Comparison of ENCODE assay signal across 8 mouse cellular contexts in genomic region chr9:21161209-21161909, GRCm38 (mm10). TPM values are rescaled to one million over a fixed set of nuclear protein-coding genes. Genes with fewer than 3 reads are reported as not detected.
DNase-seq lines count a peak whose midpoint lies in the region; ATAC-seq lines count a peak whose summit lies in the region.

No protein-coding gene starts in this region.

- H3K4me2 ChIP-seq in forebrain, embryonic 11.5 days (ENCODE audit: low read depth, low read length, severe bottlenecking) = peak overlapping the region; percentile 52
- H3K4me2 ChIP-seq in heart, embryonic 16.5 days (ENCODE audit: low read depth, low read length) = peak overlapping the region; percentile 90
- H3K4me2 ChIP-seq in liver, embryonic 15.5 days = peak overlapping the region; percentile 93
- H3K4me2 ChIP-seq in neural tube, embryonic 11.5 days (ENCODE audit: low read depth) = peak overlapping the region; percentile 70
- H3K4me2 ChIP-seq in stomach, embryonic 16.5 days (ENCODE audit: low read depth, low read length) = peak overlapping the region; percentile 67

- DNase-seq in CD4-positive, CD25-positive, alpha-beta regulatory T cell, adult 2 months (ENCODE audit: low read depth, low spot score) = peak; percentile 98
- DNase-seq in c-Kit-positive CD71-negative TER-119-negative erythroid progenitor cells, embryonic 14.5 days (ENCODE audit: low read depth) = peak; percentile 71
- DNase-seq in forebrain, embryonic 11.5 days (ENCODE audit: low spot score) = peak; percentile 95
- peak; percentile 84 to 91 for DNase-seq in kidney, postnatal 36 days
- peak; percentile 88 for DNase-seq in neural tube, embryonic 11.5 days (ENCODE audit: low spot score)

- H3K4me3 ChIP-seq in forebrain, embryonic 11.5 days (ENCODE audit: low read depth, low read length) = peak overlapping the region; percentile 35
- peak overlapping the region; percentile 78 for H3K4me3 ChIP-seq in heart, embryonic 16.5 days (ENCODE audit: low read length)
- peak overlapping the region; percentile 65 for H3K4me3 ChIP-seq in liver, embryonic 15.5 days (replicated peaks)
- H3K4me3 ChIP-seq in neural tube, embryonic 11.5 days (ENCODE audit: low read depth, low read length) = peak overlapping the region; percentile 45
- H3K4me3 ChIP-seq in stomach, embryonic 16.5 days (replicated peaks; ENCODE audit: low read length) = peak overlapping the region; percentile 65

- ATAC-seq in forebrain, embryonic 11.5 days (replicated peaks; ENCODE audit: low FRiP score) = peak; percentile 79
- peak; percentile 56; the same call in 1 of the 2 replicates for ATAC-seq in heart, embryonic 16.5 days (replicated peaks; ENCODE audit: extremely low read depth, insufficient read depth, low FRiP score)
- ATAC-seq in liver, embryonic 15.5 days (ENCODE audit: insufficient read depth) = peak; percentile 72
- peak; percentile 67 for ATAC-seq in neural tube, embryonic 11.5 days (ENCODE audit: insufficient read depth, low FRiP score, low TSS enrichment)
- ATAC-seq in stomach, embryonic 16.5 days (ENCODE audit: insufficient read depth, low FRiP score) = peak; percentile 70; the same call in 1 of the 2 replicates

- H3K27me3 ChIP-seq in forebrain, embryonic 11.5 days (ENCODE audit: control insufficient read depth, insufficient read depth, low read length) = peaks cover 46% of the 10 kb centered on the region
- H3K27me3 ChIP-seq in heart, embryonic 16.5 days (ENCODE audit: control insufficient read depth, insufficient read depth, low read length) = peaks cover 32% of the 10 kb centered on the region
- H3K27me3 ChIP-seq in liver, embryonic 15.5 days = peaks cover 66% of the 10 kb centered on the region
- H3K27me3 ChIP-seq in neural tube, embryonic 11.5 days (ENCODE audit: control insufficient read depth, insufficient read depth, low read length) = peaks cover 46% of the 10 kb centered on the region
- peaks cover 37% of the 10 kb centered on the region for H3K27me3 ChIP-seq in stomach, embryonic 16.5 days (ENCODE audit: control insufficient read depth, insufficient read depth, low read length)

- H3K9ac ChIP-seq in forebrain, embryonic 11.5 days (ENCODE audit: low read length) = peak overlapping the region; percentile 69
- peak overlapping the region; percentile 84 for H3K9ac ChIP-seq in heart, embryonic 16.5 days (ENCODE audit: low read length)
- peak overlapping the region; percentile 67 for H3K9ac ChIP-seq in liver, embryonic 15.5 days
- H3K9ac ChIP-seq in neural tube, embryonic 11.5 days (ENCODE audit: low read length) = peak overlapping the region; percentile 67
- H3K9ac ChIP-seq in stomach, embryonic 16.5 days (ENCODE audit: low read length) = peak overlapping the region; percentile 85

- no peaks in the 10 kb centered on the region for H3K9me3 ChIP-seq in forebrain, embryonic 11.5 days (ENCODE audit: control insufficient read depth, low read length)
- H3K9me3 ChIP-seq in heart, embryonic 16.5 days (replicated peaks; ENCODE audit: control insufficient read depth, low read length) = 0 out of 2 replicates have a peak, but pooled peaks cover 4% of the 10 kb centered on the region
- no peaks in the 10 kb centered on the region for H3K9me3 ChIP-seq in liver, embryonic 15.5 days (replicated peaks)
- H3K9me3 ChIP-seq in neural tube, embryonic 11.5 days (ENCODE audit: control insufficient read depth, low read length) = no peaks in the 10 kb centered on the region
- H3K9me3 ChIP-seq in stomach, embryonic 16.5 days (replicated peaks; ENCODE audit: control insufficient read depth, low read length) = no peaks in the 10 kb centered on the region

- WGBS in forebrain, embryonic 11.5 days = under 1% methylated on average over 52 of the region's 52 CpGs
- whole genome bisulfite sequencing in heart, embryonic 16.5 days = 1% methylated on average over 52 of the region's 52 CpGs
- under 1% methylated on average over 52 of the region's 52 CpGs for WGBS in liver, embryonic 15.5 days (ENCODE audit: insufficient replicate concordance)
- WGBS in neural tube, embryonic 11.5 days = under 1% methylated on average over 52 of the region's 52 CpGs
- under 1% methylated on average over 52 of the region's 52 CpGs for WGBS in stomach, embryonic 16.5 days

- no peak overlapping the region for H3K27ac ChIP-seq in forebrain, embryonic 11.5 days (ENCODE audit: low read depth, low read length)
- no peak overlapping the region for H3K27ac ChIP-seq in heart, embryonic 16.5 days (ENCODE audit: low read length)
- H3K27ac ChIP-seq in liver, embryonic 15.5 days (replicated peaks) = 0 out of 2 replicates have a peak overlapping the region, but pooled peaks have one; percentile 38
- no peak overlapping the region for H3K27ac ChIP-seq in neural tube, embryonic 11.5 days (ENCODE audit: low read depth, low read length)
- H3K27ac ChIP-seq in stomach, embryonic 16.5 days (ENCODE audit: low read length) = no peak overlapping the region

- no peaks in the 10 kb centered on the region for H3K36me3 ChIP-seq in forebrain, embryonic 11.5 days (ENCODE audit: control insufficient read depth, insufficient read depth, low read length)
- H3K36me3 ChIP-seq in heart, embryonic 16.5 days (ENCODE audit: control insufficient read depth, insufficient read depth) = no peaks in the 10 kb centered on the region
- no peaks in the 10 kb centered on the region for H3K36me3 ChIP-seq in liver, embryonic 15.5 days (replicated peaks)
- H3K36me3 ChIP-seq in neural tube, embryonic 11.5 days (ENCODE audit: control insufficient read depth, insufficient read depth, low read length) = no peaks in the 10 kb centered on the region
- H3K36me3 ChIP-seq in stomach, embryonic 16.5 days (ENCODE audit: control insufficient read depth, insufficient read depth, low read length) = no peaks in the 10 kb centered on the region

- H3K4me1 ChIP-seq in forebrain, embryonic 11.5 days (replicated peaks; ENCODE audit: control insufficient read depth, insufficient read depth, low read length) = peaks cover 14% of the 10 kb centered on the region
- H3K4me1 ChIP-seq in heart, embryonic 16.5 days (ENCODE audit: control insufficient read depth, insufficient read depth, low read length) = peaks cover 20% of the 10 kb centered on the region
- H3K4me1 ChIP-seq in liver, embryonic 15.5 days (replicated peaks) = peaks cover 46% of the 10 kb centered on the region
- H3K4me1 ChIP-seq in neural tube, embryonic 11.5 days (ENCODE audit: control insufficient read depth, insufficient read depth, low read length) = peaks cover 9% of the 10 kb centered on the region
- peaks cover 15% of the 10 kb centered on the region for H3K4me1 ChIP-seq in stomach, embryonic 16.5 days (ENCODE audit: control insufficient read depth, insufficient read depth, low read length)

RNA-seq across cellular contexts. Expression of gene Pde4a, which starts 4.2 kb away (rescaled TPM):
- 7.0 and 8.4 TPM in 2 replicates for polyA plus RNA-seq in forebrain, embryonic 11.5 days (2014; fragmentation: Nextera tagmentation; extraction: Ambion mirVana)
- 15.0 and 16.7 TPM in 2 replicates for polyA plus RNA-seq in heart, embryonic 16.5 days (2015; fragmentation: Nextera tagmentation; extraction: Ambion mirVana)
- polyA plus RNA-seq in liver, embryonic 15.5 days (2015; fragmentation: Nextera tagmentation; extraction: Ambion mirVana) = 1.7 and 1.8 TPM in 2 replicates
- polyA plus RNA-seq in neural tube, embryonic 11.5 days (2014; fragmentation: Nextera tagmentation; extraction: Ambion mirVana) = 5.4 and 7.5 TPM in 2 replicates
- 4.7 TPM in 2 replicates for polyA plus RNA-seq in stomach, embryonic 16.5 days (2015; fragmentation: Nextera tagmentation; extraction: Ambion mirVana)

RNA-seq across cellular contexts. Expression of gene Cdc37, which starts 11.6 kb away (rescaled TPM):
- 300 and 308 TPM in 2 replicates for polyA plus RNA-seq in forebrain, embryonic 11.5 days (2014; fragmentation: Nextera tagmentation; extraction: Ambion mirVana)
- polyA plus RNA-seq in heart, embryonic 16.5 days (2015; fragmentation: Nextera tagmentation; extraction: Ambion mirVana) = 226 and 279 TPM in 2 replicates
- 115 and 122 TPM in 2 replicates for polyA plus RNA-seq in liver, embryonic 15.5 days (2015; fragmentation: Nextera tagmentation; extraction: Ambion mirVana)
- polyA plus RNA-seq in neural tube, embryonic 11.5 days (2014; fragmentation: Nextera tagmentation; extraction: Ambion mirVana) = 319 and 341 TPM in 2 replicates
- polyA plus RNA-seq in stomach, embryonic 16.5 days (2015; fragmentation: Nextera tagmentation; extraction: Ambion mirVana) = 250 TPM in 2 replicates

RNA-seq across cellular contexts. Expression of gene Tyk2, which starts 30.3 kb away (rescaled TPM):
- polyA plus RNA-seq in forebrain, embryonic 11.5 days (2014; fragmentation: Nextera tagmentation; extraction: Ambion mirVana) = 10.3 and 10.8 TPM in 2 replicates
- 15.8 and 16.2 TPM in 2 replicates for polyA plus RNA-seq in heart, embryonic 16.5 days (2015; fragmentation: Nextera tagmentation; extraction: Ambion mirVana)
- 7.4 and 8.8 TPM in 2 replicates for polyA plus RNA-seq in liver, embryonic 15.5 days (2015; fragmentation: Nextera tagmentation; extraction: Ambion mirVana)
- polyA plus RNA-seq in neural tube, embryonic 11.5 days (2014; fragmentation: Nextera tagmentation; extraction: Ambion mirVana) = 8.6 and 9.2 TPM in 2 replicates
- 16.7 and 18.2 TPM in 2 replicates for polyA plus RNA-seq in stomach, embryonic 16.5 days (2015; fragmentation: Nextera tagmentation; extraction: Ambion mirVana)
